Mouse (Mus musculus) E14TG2a.4 (cell line): ENCODE measurements around the gene Zfp131.

Source experiments
- CTCF ChIP-seq: conservative IDR thresholded peaks from 2 replicates; pipeline ENCODE4 v1.5.1; 2014; ENCODE audit warnings: low read length
- NANOG ChIP-seq: IDR thresholded peaks from 2 replicates; pipeline ENCODE4 v1.6.1; 2014; ENCODE audit warnings: borderline replicate concordance, low read length, mixed read lengths
- POU5F1 ChIP-seq: IDR thresholded peaks from 2 replicates; pipeline ENCODE4 v1.6.1; 2014; ENCODE audit warnings: low read length, borderline replicate concordance

DNA sequence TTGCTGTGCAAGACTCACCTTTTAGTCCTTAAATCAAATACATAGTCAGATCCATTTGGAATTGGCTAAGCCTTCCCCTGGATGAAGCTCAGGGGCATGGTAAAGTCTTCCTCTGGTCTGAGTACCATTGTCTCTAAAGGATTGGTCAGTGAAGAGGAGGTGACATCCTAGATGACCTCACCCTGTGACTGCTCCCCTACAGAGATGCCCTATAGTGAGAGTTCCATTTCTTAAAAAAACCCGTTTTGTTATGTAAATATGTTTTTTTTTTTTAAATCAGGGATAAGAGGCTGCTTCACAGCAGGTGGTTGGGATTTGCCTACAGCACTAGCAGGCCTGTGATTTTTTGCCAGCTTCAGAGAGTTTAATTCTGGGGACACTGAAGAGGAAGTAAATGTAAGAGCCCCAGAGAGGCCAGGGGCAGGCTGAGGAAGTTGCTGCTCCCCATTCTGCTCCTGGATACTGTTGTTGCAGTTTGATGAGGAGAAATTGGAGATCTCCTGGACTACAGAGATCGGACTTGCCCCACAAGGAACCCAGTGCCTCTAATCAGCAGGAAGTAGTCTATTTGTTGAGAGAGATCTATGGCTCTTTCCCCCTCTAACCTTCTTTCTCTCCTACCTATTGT, 27.0 kb upstream of the Zfp131 start:
- TF ChIP-seq CTCF: no peak
- TF ChIP-seq NANOG: no peak
- no peak for TF ChIP-seq POU5F1
